Mouse (Mus musculus): ENCODE data around the gene Rabl3. TPM values are rescaled to one million over a fixed set of nuclear protein-coding genes. Genes with fewer than 3 reads are reported as not detected.

The Rabl3 gene
- total and polyA plus RNA-seq, 2 experiments from 2014 or later = 5.9 to 11.6 TPM

DNA sequence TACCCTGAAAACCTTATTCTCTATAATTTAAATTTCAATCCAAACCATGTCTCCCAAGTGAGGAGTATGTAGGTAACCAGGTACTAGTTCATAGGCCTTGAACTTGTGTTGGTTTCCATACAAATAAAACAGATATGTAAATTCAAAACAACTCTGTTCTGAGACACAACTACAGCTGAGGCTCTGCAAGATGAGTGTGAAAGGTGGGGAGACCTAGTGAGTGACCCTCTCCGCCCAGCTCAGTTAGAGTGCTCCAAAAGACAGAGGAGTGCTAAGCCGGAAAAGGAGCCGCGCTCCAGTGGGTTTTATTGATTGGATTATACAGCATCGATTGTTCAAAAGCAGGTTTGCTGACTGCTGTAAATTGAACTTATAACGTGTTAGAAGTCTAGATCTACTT lies 22.7 kb downstream of the Rabl3 start:
- Histone ChIP-seq H3K9ac (replicated peaks; ENCODE audit: low read length, poor library complexity, severe bottlenecking) (no peak overlapping the region), H3K27me3 (ENCODE audit: insufficient read depth, low read length) (no peaks in the 10 kb centered on the region), H3K4me1 (ENCODE audit: insufficient read depth, low read length) (no peaks in the 10 kb centered on the region; the same call in 1 of the 2 replicates), H3K4me2 (ENCODE audit: low read depth, low read length, poor library complexity, severe bottlenecking) (no peak overlapping the region), H3K36me3 (ENCODE audit: insufficient read depth, low read length) (no peaks in the 10 kb centered on the region), H3K27ac (ENCODE audit: low read depth, low read length) (no peak overlapping the region), H3K4me3 (ENCODE audit: low read depth, low read length) (no peak overlapping the region), H3K9me3 (ENCODE audit: low read length) (no peaks in the 10 kb centered on the region)
- 48% methylated on average over 6 of the region's 6 CpGs for WGBS
- TF ChIP-seq CTCF (IDR thresholded peaks at IDR 0.05) = no peak
- ATAC-seq (ENCODE audit: low FRiP score) = no peak
- no peak for DNase-seq (ENCODE audit: low spot score)

DNA sequence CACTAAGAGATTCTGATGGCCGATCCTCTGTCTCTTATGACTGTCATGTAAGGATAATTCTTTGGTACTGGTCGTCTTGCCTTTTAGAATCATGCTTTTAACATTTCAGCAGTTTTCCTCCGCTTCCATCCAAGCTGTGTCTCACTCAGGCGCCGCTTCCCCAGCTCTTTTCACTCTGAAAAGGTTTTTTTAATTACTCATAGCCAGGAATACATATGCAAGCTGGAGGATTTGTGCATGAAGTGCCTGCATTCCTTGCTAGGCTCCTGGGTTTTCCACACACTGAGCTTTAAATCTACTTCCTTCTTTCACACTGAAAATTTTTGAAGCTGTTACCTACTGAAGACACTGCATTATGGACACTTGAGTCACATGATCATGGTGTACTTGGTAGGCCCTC lies 23.3 kb downstream of the Rabl3 start:
- no peak for DNase-seq (ENCODE audit: low spot score)
- no peak for TF ChIP-seq CTCF (IDR thresholded peaks at IDR 0.05)
- no peaks in the 10 kb centered on the region for H3K9me3 ChIP-seq (ENCODE audit: low read length)
- H3K4me1 ChIP-seq (ENCODE audit: insufficient read depth, low read length) = no peaks in the 10 kb centered on the region; the same call in 1 of the 2 replicates
- no peaks in the 10 kb centered on the region for H3K36me3 ChIP-seq (ENCODE audit: insufficient read depth, low read length)
- H3K4me3 ChIP-seq (ENCODE audit: low read depth, low read length) = no peak overlapping the region
- WGBS = 71% methylated on average over 5 of the region's 5 CpGs
- no peak overlapping the region for H3K9ac ChIP-seq (replicated peaks; ENCODE audit: low read length, poor library complexity, severe bottlenecking)
- no peak overlapping the region for H3K4me2 ChIP-seq (ENCODE audit: low read depth, low read length, poor library complexity, severe bottlenecking)
- no peak for ATAC-seq (ENCODE audit: low FRiP score)
- H3K27me3 ChIP-seq (ENCODE audit: insufficient read depth, low read length) = no peaks in the 10 kb centered on the region
- H3K27ac ChIP-seq (ENCODE audit: low read depth, low read length) = no peak overlapping the region

DNA sequence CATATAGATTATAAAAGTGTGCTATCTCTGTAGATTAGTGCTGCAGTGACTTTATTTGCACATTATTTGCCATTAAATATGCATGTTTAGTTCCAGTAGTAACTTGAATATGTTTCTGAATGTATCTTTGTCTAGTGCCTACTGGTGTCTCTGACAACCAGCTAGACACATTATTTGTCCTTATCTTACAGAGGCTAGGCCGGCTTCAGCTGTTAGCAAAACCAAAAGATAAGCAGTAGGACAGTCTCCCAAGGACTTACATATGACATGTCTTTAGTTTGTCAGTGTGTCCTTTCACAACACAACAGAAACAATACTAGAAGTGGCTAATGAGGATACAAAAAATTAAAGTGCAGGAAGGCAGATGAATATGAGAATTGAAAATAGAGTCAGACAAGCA lies 25.4 kb downstream of the Rabl3 start:
- ATAC-seq (ENCODE audit: low FRiP score) = no peak
- H3K27ac ChIP-seq (ENCODE audit: low read depth, low read length) = no peak overlapping the region
- H3K27me3 ChIP-seq (ENCODE audit: insufficient read depth, low read length) = no peaks in the 10 kb centered on the region
- no peaks in the 10 kb centered on the region for H3K9me3 ChIP-seq (ENCODE audit: low read length)
- no peak for DNase-seq (ENCODE audit: low spot score)
- H3K9ac ChIP-seq (replicated peaks; ENCODE audit: low read length, poor library complexity, severe bottlenecking) = no peak overlapping the region
- H3K4me1 ChIP-seq (ENCODE audit: insufficient read depth, low read length) = no peaks in the 10 kb centered on the region; the same call in 1 of the 2 replicates
- no peak overlapping the region for H3K4me3 ChIP-seq (ENCODE audit: low read depth, low read length)
- 89% methylated on average over 1 of the region's 1 CpGs for WGBS
- TF ChIP-seq CTCF (IDR thresholded peaks at IDR 0.05) = no peak
- no peak overlapping the region for H3K4me2 ChIP-seq (ENCODE audit: low read depth, low read length, poor library complexity, severe bottlenecking)
- no peaks in the 10 kb centered on the region for H3K36me3 ChIP-seq (ENCODE audit: insufficient read depth, low read length)

DNA sequence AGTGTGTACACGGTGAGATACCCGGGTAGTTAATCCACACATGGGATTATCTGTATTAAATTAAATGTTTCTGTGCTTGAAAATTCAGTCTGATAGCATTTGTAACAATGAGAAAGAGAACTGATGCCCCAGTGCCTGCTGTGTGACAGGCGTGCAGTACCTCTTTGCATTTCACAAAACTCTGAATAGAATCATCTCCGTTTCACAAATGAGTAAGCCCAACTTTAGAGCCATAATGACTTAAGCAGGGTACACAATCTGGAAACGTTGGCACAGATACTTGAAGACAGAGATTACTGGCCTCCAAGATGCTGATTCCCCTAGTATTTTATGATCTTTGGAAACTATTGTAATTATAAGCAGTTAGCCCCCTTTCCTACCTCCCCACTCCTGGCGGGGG lies 26.4 kb downstream of the Rabl3 start:
- Histone ChIP-seq H3K27me3 (ENCODE audit: insufficient read depth, low read length) (no peaks in the 10 kb centered on the region), H3K9ac (replicated peaks; ENCODE audit: low read length, poor library complexity, severe bottlenecking) (no peak overlapping the region), H3K27ac (ENCODE audit: low read depth, low read length) (no peak overlapping the region), H3K9me3 (ENCODE audit: low read length) (no peaks in the 10 kb centered on the region), H3K4me3 (ENCODE audit: low read depth, low read length) (no peak overlapping the region), H3K4me2 (ENCODE audit: low read depth, low read length, poor library complexity, severe bottlenecking) (no peak overlapping the region), H3K4me1 (ENCODE audit: insufficient read depth, low read length) (no peaks in the 10 kb centered on the region; the same call in 1 of the 2 replicates), H3K36me3 (ENCODE audit: insufficient read depth, low read length) (no peaks in the 10 kb centered on the region)
- ATAC-seq (ENCODE audit: low FRiP score) (no peak), DNase-seq (ENCODE audit: low spot score) (no peak)
- WGBS = 49% methylated on average over 6 of the region's 6 CpGs
- TF ChIP-seq CTCF (IDR thresholded peaks at IDR 0.05) = no peak

DNA sequence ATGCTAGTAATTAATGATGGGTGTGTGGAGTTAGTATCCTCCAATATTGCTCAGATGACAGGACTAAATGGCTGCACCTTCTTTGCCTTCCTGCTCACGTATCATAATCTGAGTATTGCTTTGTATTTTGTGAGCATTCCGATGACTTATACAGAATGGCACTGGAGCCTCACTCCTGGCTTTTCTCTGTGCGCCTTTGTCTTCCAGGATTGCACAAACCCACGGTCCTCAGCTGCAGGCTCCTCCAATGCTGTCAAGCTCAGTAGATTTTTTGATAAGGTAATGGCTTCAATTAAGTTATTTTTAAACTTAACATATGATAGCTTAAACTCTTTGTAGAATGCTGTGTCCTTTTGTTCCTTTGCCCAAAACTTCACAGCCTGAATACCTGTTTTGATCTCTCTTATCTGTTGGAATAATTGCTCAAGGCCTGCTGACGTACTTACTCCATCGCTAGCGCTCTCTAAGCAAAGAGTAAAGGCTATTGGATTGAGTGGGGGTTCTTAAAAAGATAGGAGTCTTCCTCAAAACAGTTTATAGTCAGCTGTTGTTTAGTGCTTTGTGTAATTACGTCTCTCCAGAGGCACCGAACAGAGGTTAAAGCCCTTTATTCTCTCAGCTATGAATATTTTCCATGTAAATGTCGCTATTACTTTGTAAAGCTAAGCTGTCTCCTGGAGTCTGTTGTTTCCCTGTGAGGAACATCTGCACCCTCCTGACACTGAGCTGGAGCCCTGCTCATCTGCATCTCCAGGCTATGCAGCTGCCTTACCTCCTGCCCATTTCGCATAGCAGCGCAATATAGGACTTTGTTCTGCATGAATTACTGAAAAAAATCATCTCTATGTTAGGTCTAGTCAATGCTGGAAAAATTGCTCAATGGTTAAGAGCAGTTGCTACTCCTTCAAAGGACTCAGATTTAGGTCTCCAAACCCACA lies 27.7 kb downstream of the Rabl3 start:
- ATAC-seq (ENCODE audit: low FRiP score) = no peak
- Histone ChIP-seq H3K36me3 (ENCODE audit: insufficient read depth, low read length) (no peaks in the 10 kb centered on the region), H3K4me3 (ENCODE audit: low read depth, low read length) (no peak overlapping the region), H3K9ac (replicated peaks; ENCODE audit: low read length, poor library complexity, severe bottlenecking) (no peak overlapping the region), H3K27ac (ENCODE audit: low read depth, low read length) (no peak overlapping the region), H3K4me1 (ENCODE audit: insufficient read depth, low read length) (no peaks in the 10 kb centered on the region; the same call in 1 of the 2 replicates), H3K27me3 (ENCODE audit: insufficient read depth, low read length) (no peaks in the 10 kb centered on the region), H3K4me2 (ENCODE audit: low read depth, low read length, poor library complexity, severe bottlenecking) (no peak overlapping the region), H3K9me3 (ENCODE audit: low read length) (no peaks in the 10 kb centered on the region)
- DNase-seq (ENCODE audit: low spot score) = no peak
- WGBS = 62% methylated on average over 12 of the region's 12 CpGs
- no peak for TF ChIP-seq CTCF (IDR thresholded peaks at IDR 0.05)

DNA sequence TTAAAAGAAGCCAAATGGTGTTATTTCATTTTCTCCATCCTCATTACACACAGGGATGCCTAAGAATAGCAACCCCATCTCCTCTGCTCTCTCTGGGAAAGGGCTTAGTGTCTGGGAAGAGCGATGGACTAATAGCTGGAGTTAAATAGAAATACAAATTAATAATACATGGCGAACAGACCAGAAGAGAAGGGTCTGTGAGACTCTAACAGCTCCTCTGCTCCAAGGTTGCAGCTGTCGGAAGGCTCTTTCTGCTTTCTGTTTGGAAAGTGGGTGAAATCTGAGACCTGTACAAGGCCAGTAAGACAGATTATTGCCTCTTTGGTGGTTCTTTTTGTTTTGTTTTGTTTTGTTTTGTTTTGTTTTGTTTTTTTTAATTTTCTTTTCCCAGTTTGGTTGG lies 31.9 kb downstream of the Rabl3 start:
- Histone ChIP-seq H3K4me2 (ENCODE audit: low read depth, low read length, poor library complexity, severe bottlenecking) (no peak overlapping the region), H3K9me3 (ENCODE audit: low read length) (no peaks in the 10 kb centered on the region), H3K4me3 (ENCODE audit: low read depth, low read length) (no peak overlapping the region), H3K27ac (ENCODE audit: low read depth, low read length) (no peak overlapping the region), H3K9ac (replicated peaks; ENCODE audit: low read length, poor library complexity, severe bottlenecking) (no peak overlapping the region), H3K4me1 (ENCODE audit: insufficient read depth, low read length) (no peaks in the 10 kb centered on the region; the same call in 1 of the 2 replicates), H3K36me3 (ENCODE audit: insufficient read depth, low read length) (no peaks in the 10 kb centered on the region), H3K27me3 (ENCODE audit: insufficient read depth, low read length) (no peaks in the 10 kb centered on the region)
- WGBS = 68% methylated on average over 3 of the region's 3 CpGs
- ATAC-seq (ENCODE audit: low FRiP score) (no peak), DNase-seq (ENCODE audit: low spot score) (no peak)
- TF ChIP-seq CTCF (IDR thresholded peaks at IDR 0.05) = no peak
